Mouse (Mus musculus) retina, adult 2 months (tissue): ENCODE results near the gene Slc9a2.
"Not testable (repeated sequence)": the region's sequence is repeated elsewhere in the genome, so short reads cannot be mapped to it uniquely, and the experiment has no call there.

Source experiments
- DNase-seq: peaks from one replicate; pipeline ENCODE4 v3.0.0-alpha.2; 2012; ENCODE audit warnings: low read depth, low spot score

Slc9a2 gene

GRCm38 (mm10) chr1:40705099-40705498 lies 24.7 kb downstream of the Slc9a2 start:
- no peak for DNase-seq

- DNase-seq, result no peak
These were observed 34.6 kb downstream of the Slc9a2 start for GRCm38 (mm10) chr1:40714950-40715349.

- DNase-seq, result no peak
These were observed 45.7 kb downstream of the Slc9a2 start for GRCm38 (mm10) chr1:40726051-40726450.

GRCm38 (mm10) chr1:40727404-40727803 lies 47.0 kb downstream of the Slc9a2 start:
- no peak for DNase-seq

GRCm38 (mm10) chr1:40728636-40729035 lies 48.3 kb downstream of the Slc9a2 start:
- DNase-seq, result no peak

GRCm38 (mm10) chr1:40737671-40738070 lies 57.3 kb downstream of the Slc9a2 start:
- DNase-seq, result no peak

- not testable (repeated sequence) for DNase-seq
These were observed 57.9 kb downstream of the Slc9a2 start for GRCm38 (mm10) chr1:40738246-40738645.

- DNase-seq, result no peak
These were observed 60.4 kb downstream of the Slc9a2 start for GRCm38 (mm10) chr1:40740739-40741138.

- DNase-seq, result no peak
These were observed 65.7 kb downstream of the Slc9a2 start for GRCm38 (mm10) chr1:40746089-40746488.

- DNase-seq, result no peak
These were observed 79.5 kb downstream of the Slc9a2 start for GRCm38 (mm10) chr1:40759751-40760445.

GRCm38 (mm10) chr1:40764042-40764441 lies 83.7 kb downstream of the Slc9a2 start:
- no peak for DNase-seq

GRCm38 (mm10) chr1:40764701-40765275 lies 84.4 kb downstream of the Slc9a2 start:
- no peak for DNase-seq

- DNase-seq, result no peak
These were observed 85.1 kb downstream of the Slc9a2 start for GRCm38 (mm10) chr1:40765521-40765920.

- DNase-seq, result no peak
These were observed 87.2 kb downstream of the Slc9a2 start for GRCm38 (mm10) chr1:40767588-40767987.

- DNase-seq, result no peak
These were observed 88.2 kb downstream of the Slc9a2 start for GRCm38 (mm10) chr1:40768606-40769005.

- DNase-seq, result no peak
These were observed 89.0 kb downstream of the Slc9a2 start for GRCm38 (mm10) chr1:40769331-40769894.

GRCm38 (mm10) chr1:40771196-40771970 lies 91.0 kb downstream of the Slc9a2 start:
- no peak for DNase-seq

- DNase-seq, result no peak
These were observed 92.9 kb downstream of the Slc9a2 start for GRCm38 (mm10) chr1:40773234-40773633.

- no peak for DNase-seq
These were observed 93.7 kb downstream of the Slc9a2 start for GRCm38 (mm10) chr1:40774040-40774439.

- no peak for DNase-seq
These were observed 95.7 kb downstream of the Slc9a2 start for GRCm38 (mm10) chr1:40776102-40776501.

- DNase-seq, result no peak
These were observed 96.4 kb downstream of the Slc9a2 start for GRCm38 (mm10) chr1:40776763-40777162.

- no peak for DNase-seq
These were observed 103.1 kb downstream of the Slc9a2 start for GRCm38 (mm10) chr1:40783450-40783849.
